Mouse (Mus musculus): ENCODE results near the gene Col18a1. TPM values are rescaled to one million over a fixed set of nuclear protein-coding genes. Genes with fewer than 3 reads are reported as not detected.
A peak's percentile ranks its signal among the peaks of the same experiment; 100 is the strongest.

Col18a1 gene
- total and polyA plus RNA-seq, 2 experiments from 2014 or later = 11.7 to 28.4 TPM

DNA sequence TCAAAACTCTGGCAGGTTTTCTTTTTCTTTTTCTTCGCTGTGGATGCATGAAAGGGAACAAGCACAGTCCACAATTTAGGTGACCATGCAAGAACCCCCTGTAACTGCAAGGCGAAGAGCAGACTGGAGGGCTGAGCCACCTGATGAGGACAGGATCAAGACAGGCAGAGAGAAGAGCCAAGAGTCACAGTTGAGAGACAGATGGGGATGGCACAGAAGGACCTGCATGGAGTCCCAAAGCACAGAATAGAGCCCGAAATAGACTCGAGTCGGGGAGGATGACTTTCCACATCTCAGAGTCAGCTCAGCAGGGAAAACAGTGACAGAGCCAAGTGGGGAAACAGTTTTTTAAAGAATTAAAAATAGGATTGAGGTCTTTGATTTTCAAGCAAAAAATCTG is 83.4 kb downstream of the Col18a1 start:
- no peak for TF ChIP-seq CTCF (IDR thresholded peaks at IDR 0.05; ENCODE audit: low read depth)
- H3K4me1 ChIP-seq (ENCODE audit: insufficient read depth) = no peaks in the 10 kb centered on the region
- H3K4me2 ChIP-seq (ENCODE audit: low read depth) = no peak overlapping the region
- WGBS = 55% methylated on average over 5 of the region's 5 CpGs
- H3K4me3 ChIP-seq (ENCODE audit: low read depth, low read length) = no peak overlapping the region
- no peak overlapping the region for H3K27ac ChIP-seq (ENCODE audit: low read depth, low read length)
- DNase-seq (no peak), ATAC-seq (peak; percentile 63; the same call in 1 of the 2 replicates)
- H3K27me3 ChIP-seq (ENCODE audit: insufficient read depth, low read length) = no peaks in the 10 kb centered on the region
- H3K9ac ChIP-seq = no peak overlapping the region
- H3K36me3 ChIP-seq (ENCODE audit: insufficient read depth) = no peaks in the 10 kb centered on the region
- no peaks in the 10 kb centered on the region for H3K9me3 ChIP-seq (ENCODE audit: low read length)

GRCm38 (mm10) chr10:77082453-77082852 is 83.9 kb downstream of the Col18a1 start:
- H3K4me2 ChIP-seq (ENCODE audit: low read depth) = no peak overlapping the region
- peak; percentile 98 for TF ChIP-seq CTCF (IDR thresholded peaks at IDR 0.05; ENCODE audit: low read depth)
- H3K4me3 ChIP-seq (ENCODE audit: low read depth, low read length) = no peak overlapping the region
- ATAC-seq (peak; percentile 75), DNase-seq (peak; percentile 81)
- H3K36me3 ChIP-seq (ENCODE audit: insufficient read depth) = no peaks in the 10 kb centered on the region
- no peak overlapping the region for H3K9ac ChIP-seq
- no peaks in the 10 kb centered on the region for H3K4me1 ChIP-seq (ENCODE audit: insufficient read depth)
- H3K9me3 ChIP-seq (ENCODE audit: low read length) = no peaks in the 10 kb centered on the region
- H3K27me3 ChIP-seq (ENCODE audit: insufficient read depth, low read length) = no peaks in the 10 kb centered on the region
- 8% methylated on average over 3 of the region's 3 CpGs for WGBS
- no peak overlapping the region for H3K27ac ChIP-seq (ENCODE audit: low read depth, low read length)

DNA sequence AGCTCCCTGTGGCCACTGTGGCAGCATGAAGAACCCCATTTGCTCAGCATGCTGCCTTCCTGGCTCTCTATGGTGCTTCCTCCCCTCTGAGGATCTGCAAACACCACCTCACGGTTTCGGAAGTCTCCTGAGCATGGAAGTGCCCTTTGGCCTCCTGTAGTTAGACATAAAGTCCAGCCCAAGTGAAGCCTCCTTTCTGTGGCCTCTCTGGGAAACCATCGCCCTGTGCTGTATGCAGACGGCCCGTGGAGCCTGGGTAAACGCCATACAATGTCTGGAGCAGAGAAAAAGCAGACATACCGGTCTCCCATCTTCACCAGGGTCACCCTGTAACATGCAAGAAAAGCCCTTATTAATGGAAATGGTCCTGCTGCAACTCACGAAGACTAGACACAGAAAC is 87.4 kb downstream of the Col18a1 start:
- DNase-seq (no peak), ATAC-seq (no peak)
- 87% methylated on average over 8 of the region's 8 CpGs for WGBS

DNA sequence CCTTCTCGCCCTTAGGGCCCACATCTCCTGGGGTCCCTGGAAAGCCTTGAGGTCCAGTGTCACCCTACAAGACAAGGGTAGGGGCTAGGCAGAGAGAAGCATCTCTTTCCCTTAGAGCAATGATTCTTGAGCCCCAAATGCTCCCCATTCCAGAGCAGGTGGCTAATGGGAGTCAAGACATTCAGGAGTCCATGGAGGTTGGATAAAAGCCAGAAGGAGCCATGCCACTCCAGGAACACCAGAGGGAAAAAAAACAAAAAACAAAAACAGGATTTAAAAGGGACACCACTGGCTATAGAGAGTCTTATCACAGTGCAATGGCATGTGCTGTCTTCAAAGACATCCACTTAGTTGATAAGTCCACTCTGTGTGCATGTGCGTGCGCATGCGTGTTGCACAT is 87.9 kb downstream of the Col18a1 start:
- H3K9me3 ChIP-seq (ENCODE audit: low read length) = no peaks in the 10 kb centered on the region
- no peak overlapping the region for H3K27ac ChIP-seq (ENCODE audit: low read depth, low read length)
- H3K4me1 ChIP-seq (ENCODE audit: insufficient read depth) = no peaks in the 10 kb centered on the region
- no peak overlapping the region for H3K4me3 ChIP-seq (ENCODE audit: low read depth, low read length)
- no peak for TF ChIP-seq CTCF (IDR thresholded peaks at IDR 0.05; ENCODE audit: low read depth)
- H3K27me3 ChIP-seq (ENCODE audit: insufficient read depth, low read length) = no peaks in the 10 kb centered on the region
- 93% methylated on average over 4 of the region's 4 CpGs for WGBS
- no peak for DNase-seq
- no peaks in the 10 kb centered on the region for H3K36me3 ChIP-seq (ENCODE audit: insufficient read depth)
- H3K4me2 ChIP-seq (ENCODE audit: low read depth) = no peak overlapping the region
- ATAC-seq = no peak
- H3K9ac ChIP-seq = no peak overlapping the region

More for the DNA sequence above, 87.4 kb downstream of the Col18a1 start:
- Histone ChIP-seq H3K9me3 (ENCODE audit: low read length) (no peaks in the 10 kb centered on the region), H3K4me1 (ENCODE audit: insufficient read depth) (no peaks in the 10 kb centered on the region), H3K4me2 (ENCODE audit: low read depth) (no peak overlapping the region), H3K27me3 (ENCODE audit: insufficient read depth, low read length) (no peaks in the 10 kb centered on the region), H3K9ac (no peak overlapping the region), H3K36me3 (ENCODE audit: insufficient read depth) (no peaks in the 10 kb centered on the region), H3K27ac (ENCODE audit: low read depth, low read length) (no peak overlapping the region), H3K4me3 (ENCODE audit: low read depth, low read length) (no peak overlapping the region)
- TF ChIP-seq CTCF (IDR thresholded peaks at IDR 0.05; ENCODE audit: low read depth) = no peak

- Histone ChIP-seq H3K27me3 (ENCODE audit: insufficient read depth, low read length) (no peaks in the 10 kb centered on the region), H3K4me3 (ENCODE audit: low read depth, low read length) (no peak overlapping the region), H3K4me2 (ENCODE audit: low read depth) (no peak overlapping the region), H3K27ac (ENCODE audit: low read depth, low read length) (no peak overlapping the region), H3K9me3 (ENCODE audit: low read length) (no peaks in the 10 kb centered on the region), H3K36me3 (ENCODE audit: insufficient read depth) (no peaks in the 10 kb centered on the region), H3K9ac (no peak overlapping the region), H3K4me1 (ENCODE audit: insufficient read depth) (no peaks in the 10 kb centered on the region)
- no peak for TF ChIP-seq CTCF (IDR thresholded peaks at IDR 0.05; ENCODE audit: low read depth)
- ATAC-seq (0 out of 2 replicates have a peak, but pooled peaks have one; percentile 34), DNase-seq (no peak)
- 76% methylated on average over 4 of the region's 4 CpGs for WGBS
Observed at GRCm38 (mm10) chr10:77074276-77074974, 91.9 kb downstream of the Col18a1 start.

DNA sequence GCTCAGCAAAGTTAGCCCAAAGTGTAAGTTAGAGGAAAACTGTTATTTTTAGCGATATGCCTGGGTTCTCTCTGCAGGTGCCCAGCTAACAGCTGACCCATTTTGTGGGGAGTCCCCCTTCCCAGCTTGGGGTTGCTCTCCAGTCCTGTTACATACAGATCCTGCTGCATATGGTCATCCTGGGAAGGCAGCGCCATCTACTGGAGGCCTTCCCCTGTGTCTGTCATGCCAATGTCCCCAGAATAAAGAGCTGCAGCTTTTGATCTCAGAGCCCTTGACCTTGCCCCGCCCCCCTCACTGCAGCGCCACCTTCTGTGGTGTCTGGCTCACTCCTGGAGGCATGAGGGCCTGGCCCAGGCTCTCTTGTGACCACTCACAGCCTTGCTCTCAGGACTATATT is 96.3 kb downstream of the Col18a1 start:
- TF ChIP-seq CTCF (IDR thresholded peaks at IDR 0.05; ENCODE audit: low read depth) = peak; percentile 80
- WGBS = 55% methylated on average over 4 of the region's 4 CpGs
- no peaks in the 10 kb centered on the region for H3K27me3 ChIP-seq (ENCODE audit: insufficient read depth, low read length)
- no peak overlapping the region for H3K27ac ChIP-seq (ENCODE audit: low read depth, low read length)
- H3K9me3 ChIP-seq (ENCODE audit: low read length) = no peaks in the 10 kb centered on the region
- ATAC-seq (peak; percentile 32; the same call in 1 of the 2 replicates), DNase-seq (peak; percentile 27)
- H3K4me1 ChIP-seq (ENCODE audit: insufficient read depth) = no peaks in the 10 kb centered on the region
- no peak overlapping the region for H3K4me2 ChIP-seq (ENCODE audit: low read depth)
- H3K36me3 ChIP-seq (ENCODE audit: insufficient read depth) = no peaks in the 10 kb centered on the region
- no peak overlapping the region for H3K9ac ChIP-seq
- no peak overlapping the region for H3K4me3 ChIP-seq (ENCODE audit: low read depth, low read length)

- DNase-seq (no peak), ATAC-seq (no peak)
- no peak for TF ChIP-seq CTCF (IDR thresholded peaks at IDR 0.05; ENCODE audit: low read depth)
- no peak overlapping the region for H3K9ac ChIP-seq
- no peaks in the 10 kb centered on the region for H3K4me1 ChIP-seq (ENCODE audit: insufficient read depth)
- no peaks in the 10 kb centered on the region for H3K36me3 ChIP-seq (ENCODE audit: insufficient read depth)
- no peak overlapping the region for H3K27ac ChIP-seq (ENCODE audit: low read depth, low read length)
- no peak overlapping the region for H3K4me3 ChIP-seq (ENCODE audit: low read depth, low read length)
- H3K4me2 ChIP-seq (ENCODE audit: low read depth) = no peak overlapping the region
- H3K9me3 ChIP-seq (ENCODE audit: low read length) = no peaks in the 10 kb centered on the region
- 92% methylated on average over 7 of the region's 7 CpGs for WGBS
- no peaks in the 10 kb centered on the region for H3K27me3 ChIP-seq (ENCODE audit: insufficient read depth, low read length)
Observed at GRCm38 (mm10) chr10:77068469-77068868, 97.9 kb downstream of the Col18a1 start.
